Mouse (Mus musculus) hindbrain, embryonic 12.5 days (tissue): ENCODE measurements around the gene Gm525. TPM values are rescaled to one million over a fixed set of nuclear protein-coding genes. Genes with fewer than 3 reads are reported as not detected.
"Not testable (repeated sequence)": the region's sequence is repeated elsewhere in the genome, so short reads cannot be mapped to it uniquely, and the experiment has no call there.

Source experiments
- ATAC-seq: fragments of 200-750 bp; cut with Nextera tagmentation; 2 replicates; pipeline ENCODE4 v1.8.0; 2017; ENCODE audit warnings: moderate TSS enrichment; ENCODE audit not compliant: low FRiP score
- H3K27ac ChIP-seq: fragments of 300-500 bp; sonication (generic); 2 replicates; pipeline ENCODE4 v1.5.1; 2016; ENCODE audit warnings: mild to moderate bottlenecking
- H3K27me3 ChIP-seq: fragments of 300-500 bp; sonication (generic); 2 replicates; pipeline ENCODE4 v1.6.1; 2016; ENCODE audit warnings: mild to moderate bottlenecking
- H3K36me3 ChIP-seq: fragments of 300-500 bp; sonication (generic); 2 replicates; pipeline ENCODE4 v1.6.1; 2016; ENCODE audit warnings: mild to moderate bottlenecking
- H3K4me1 ChIP-seq: fragments of 300-500 bp; sonication (generic); 2 replicates; pipeline ENCODE4 v1.6.1; 2016
- H3K4me2 ChIP-seq: fragments of 300-500 bp; sonication (generic); replicated peaks from 2 replicates; pipeline ENCODE4 v1.6.1; 2016; ENCODE audit warnings: mild to moderate bottlenecking
- H3K4me3 ChIP-seq: fragments of 300-500 bp; sonication (generic); 2 replicates; pipeline ENCODE4 v1.5.1; 2016; ENCODE audit warnings: mild to moderate bottlenecking
- H3K9ac ChIP-seq: fragments of 300-500 bp; sonication (generic); 2 replicates; pipeline ENCODE4 v1.6.1; 2016; ENCODE audit warnings: mild to moderate bottlenecking, moderate library complexity
- H3K9me3 ChIP-seq: fragments of 300-500 bp; sonication (generic); replicated peaks from 2 replicates; pipeline ENCODE4 v1.6.1; 2016; ENCODE audit warnings: mild to moderate bottlenecking
- WGBS: fragments of 180-500 bp; shearing (Covaris S2); methylation state at CpG from one replicate; pipeline ENCODE4 v1.1.7; 2016; 5-methylcytosine and 5-hydroxymethylcytosine counted together
- polyA plus RNA-seq: library from polyadenylated mRNA; unstranded; fragments of >200 nt; fragmentation: Nextera tagmentation; extraction: Ambion mirVana; gene quantifications from 2 replicates; pipeline ENCODE4 v1.2.1, GENCODE M21; 2016

Gm525 gene
- 0.58 TPM in 1 of 2 replicates, not detected in the other for polyA plus RNA-seq

- Histone ChIP-seq H3K27ac (no peak within 1 kb of the TSS), H3K9ac (no peak within 1 kb of the TSS), H3K36me3 (no peaks in the 10 kb centered on the region), H3K4me2 (no peak within 1 kb of the TSS), H3K9me3 (no peaks in the 10 kb centered on the region), H3K4me1 (peaks cover 5% of the 10 kb centered on the region; the same call in 1 of the 2 replicates), H3K4me3 (no peak within 1 kb of the TSS), H3K27me3 (no peaks in the 10 kb centered on the region)
- 77% methylated on average over 8 of the region's 8 CpGs for WGBS
- no peak for ATAC-seq
Measured at GRCm38 (mm10) chr11:89073541-89073940, at the start of gene Gm525. TSS of gene Gm525 (plus strand) at chr11:89073841.

GRCm38 (mm10) chr11:89024181-89024881 is 49.3 kb upstream of the Gm525 start:
- WGBS: 66% methylated on average over 11 of the region's 11 CpGs
- no peaks in the 10 kb centered on the region for H3K9me3 ChIP-seq
- no peak overlapping the region for H3K4me3 ChIP-seq

GRCm38 (mm10) chr11:89025603-89026002 is 48.0 kb upstream of the Gm525 start:
- Histone ChIP-seq H3K9ac (no peak overlapping the region), H3K9me3 (no peaks in the 10 kb centered on the region), H3K4me2 (no peak overlapping the region), H3K27me3 (no peaks in the 10 kb centered on the region), H3K36me3 (no peaks in the 10 kb centered on the region), H3K27ac (no peak overlapping the region), H3K4me3 (no peak overlapping the region), H3K4me1 (peaks cover 7% of the 10 kb centered on the region; the same call in 1 of the 2 replicates)
- WGBS: 77% methylated on average over 3 of the region's 3 CpGs
- no peak for ATAC-seq

More at GRCm38 (mm10) chr11:89024181-89024881, 49.3 kb upstream of the Gm525 start:
- ATAC-seq: no peak
- Histone ChIP-seq H3K36me3 (no peaks in the 10 kb centered on the region), H3K27ac (no peak overlapping the region), H3K4me1 (peaks cover 7% of the 10 kb centered on the region; the same call in 1 of the 2 replicates), H3K27me3 (no peaks in the 10 kb centered on the region), H3K9ac (no peak overlapping the region), H3K4me2 (no peak overlapping the region)

GRCm38 (mm10) chr11:89026117-89026516 is 47.5 kb upstream of the Gm525 start:
- no peak for ATAC-seq
- H3K4me2 ChIP-seq: no peak overlapping the region
- no peak overlapping the region for H3K9ac ChIP-seq
- no peak overlapping the region for H3K4me3 ChIP-seq
- H3K27me3 ChIP-seq: no peaks in the 10 kb centered on the region
- WGBS: 95% methylated on average over 3 of the region's 3 CpGs
- peaks cover 7% of the 10 kb centered on the region; the same call in 1 of the 2 replicates for H3K4me1 ChIP-seq
- H3K9me3 ChIP-seq: no peaks in the 10 kb centered on the region
- no peaks in the 10 kb centered on the region for H3K36me3 ChIP-seq
- H3K27ac ChIP-seq: no peak overlapping the region

GRCm38 (mm10) chr11:89027955-89028361 is 45.7 kb upstream of the Gm525 start:
- whole genome bisulfite sequencing: 77% methylated on average over 10 of the region's 10 CpGs
- Histone ChIP-seq H3K4me1 (peaks cover 7% of the 10 kb centered on the region; the same call in 1 of the 2 replicates), H3K9me3 (no peaks in the 10 kb centered on the region), H3K36me3 (0 out of 2 replicates have a peak, but pooled peaks cover 5% of the 10 kb centered on the region), H3K27me3 (no peaks in the 10 kb centered on the region), H3K9ac (no peak overlapping the region), H3K4me3 (no peak overlapping the region), H3K27ac (no peak overlapping the region), H3K4me2 (no peak overlapping the region)
- ATAC-seq: no peak

- ATAC-seq: no peak
- H3K27ac ChIP-seq: no peak overlapping the region
- WGBS: 56% methylated on average over 10 of the region's 10 CpGs
- no peaks in the 10 kb centered on the region for H3K9me3 ChIP-seq
- no peaks in the 10 kb centered on the region for H3K27me3 ChIP-seq
- no peak overlapping the region for H3K4me2 ChIP-seq
- peaks cover 7% of the 10 kb centered on the region; the same call in 1 of the 2 replicates for H3K4me1 ChIP-seq
- 0 out of 2 replicates have a peak, but pooled peaks cover 5% of the 10 kb centered on the region for H3K36me3 ChIP-seq
- H3K9ac ChIP-seq: no peak overlapping the region
- no peak overlapping the region for H3K4me3 ChIP-seq
Measured at GRCm38 (mm10) chr11:89028871-89029405, 44.7 kb upstream of the Gm525 start.

GRCm38 (mm10) chr11:89030552-89030951 is 43.1 kb upstream of the Gm525 start:
- Histone ChIP-seq H3K9me3 (no peaks in the 10 kb centered on the region), H3K4me1 (no peaks in the 10 kb centered on the region), H3K27me3 (no peaks in the 10 kb centered on the region), H3K4me3 (no peak overlapping the region), H3K4me2 (no peak overlapping the region), H3K9ac (no peak overlapping the region), H3K36me3 (0 out of 2 replicates have a peak, but pooled peaks cover 5% of the 10 kb centered on the region), H3K27ac (no peak overlapping the region)
- WGBS: 75% methylated on average over 6 of the region's 6 CpGs
- no peak for ATAC-seq

- no peak for ATAC-seq
- Histone ChIP-seq H3K4me1 (no peaks in the 10 kb centered on the region), H3K4me3 (no peak overlapping the region), H3K9me3 (no peaks in the 10 kb centered on the region), H3K27ac (no peak overlapping the region), H3K4me2 (no peak overlapping the region), H3K9ac (no peak overlapping the region), H3K36me3 (0 out of 2 replicates have a peak, but pooled peaks cover 5% of the 10 kb centered on the region), H3K27me3 (no peaks in the 10 kb centered on the region)
- 69% methylated on average over 1 of the region's 1 CpGs for WGBS
Measured at GRCm38 (mm10) chr11:89031189-89031588, 42.5 kb upstream of the Gm525 start.

- no peak for ATAC-seq
- Histone ChIP-seq H3K36me3 (peaks cover 13% of the 10 kb centered on the region), H3K4me3 (no peak overlapping the region), H3K4me2 (no peak overlapping the region), H3K9me3 (no peaks in the 10 kb centered on the region), H3K27me3 (no peaks in the 10 kb centered on the region), H3K4me1 (no peaks in the 10 kb centered on the region), H3K9ac (no peak overlapping the region), H3K27ac (no peak overlapping the region)
Measured at GRCm38 (mm10) chr11:89034592-89034991, 39.0 kb upstream of the Gm525 start.

- no peak overlapping the region for H3K27ac ChIP-seq
- H3K4me1 ChIP-seq: no peaks in the 10 kb centered on the region
- peaks cover 23% of the 10 kb centered on the region for H3K36me3 ChIP-seq
- ATAC-seq: no peak
- no peaks in the 10 kb centered on the region for H3K27me3 ChIP-seq
- H3K4me3 ChIP-seq: no peak overlapping the region
- no peak overlapping the region for H3K9ac ChIP-seq
- WGBS: 84% methylated on average over 3 of the region's 3 CpGs
- H3K4me2 ChIP-seq: no peak overlapping the region
- H3K9me3 ChIP-seq: no peaks in the 10 kb centered on the region
Measured at GRCm38 (mm10) chr11:89035552-89035951, 38.1 kb upstream of the Gm525 start.

GRCm38 (mm10) chr11:89038496-89038895 is 35.1 kb upstream of the Gm525 start:
- Histone ChIP-seq H3K27me3 (no peaks in the 10 kb centered on the region), H3K9me3 (no peaks in the 10 kb centered on the region), H3K27ac (no peak overlapping the region), H3K4me3 (no peak overlapping the region), H3K4me2 (no peak overlapping the region), H3K4me1 (no peaks in the 10 kb centered on the region), H3K9ac (no peak overlapping the region), H3K36me3 (peaks cover 42% of the 10 kb centered on the region)
- no peak for ATAC-seq
- WGBS: 95% methylated on average over 6 of the region's 6 CpGs

- WGBS: 37% methylated on average over 3 of the region's 3 CpGs
- H3K36me3 ChIP-seq: peaks cover 47% of the 10 kb centered on the region
- ATAC-seq: no peak
- no peaks in the 10 kb centered on the region for H3K27me3 ChIP-seq
- H3K9me3 ChIP-seq: no peaks in the 10 kb centered on the region
- no peak overlapping the region for H3K4me2 ChIP-seq
- no peak overlapping the region for H3K27ac ChIP-seq
- H3K9ac ChIP-seq: no peak overlapping the region
- no peak overlapping the region for H3K4me3 ChIP-seq
- no peaks in the 10 kb centered on the region for H3K4me1 ChIP-seq
Measured at GRCm38 (mm10) chr11:89039325-89039724, 34.3 kb upstream of the Gm525 start.

GRCm38 (mm10) chr11:89041073-89041472 is 32.6 kb upstream of the Gm525 start:
- not testable (repeated sequence) for H3K9me3 ChIP-seq, H3K4me2 ChIP-seq, H3K27ac ChIP-seq, H3K27me3 ChIP-seq, H3K4me3 ChIP-seq, ATAC-seq, H3K9ac ChIP-seq, H3K4me1 ChIP-seq
- peaks cover 64% of the 10 kb centered on the region for H3K36me3 ChIP-seq
- WGBS: 94% methylated on average over 6 of the region's 7 CpGs
